Mouse (Mus musculus): Measurements from ENCODE around the gene Nifk.
A peak's percentile ranks its signal among the peaks of the same experiment; 100 is the strongest.

Gene Nifk

DNA sequence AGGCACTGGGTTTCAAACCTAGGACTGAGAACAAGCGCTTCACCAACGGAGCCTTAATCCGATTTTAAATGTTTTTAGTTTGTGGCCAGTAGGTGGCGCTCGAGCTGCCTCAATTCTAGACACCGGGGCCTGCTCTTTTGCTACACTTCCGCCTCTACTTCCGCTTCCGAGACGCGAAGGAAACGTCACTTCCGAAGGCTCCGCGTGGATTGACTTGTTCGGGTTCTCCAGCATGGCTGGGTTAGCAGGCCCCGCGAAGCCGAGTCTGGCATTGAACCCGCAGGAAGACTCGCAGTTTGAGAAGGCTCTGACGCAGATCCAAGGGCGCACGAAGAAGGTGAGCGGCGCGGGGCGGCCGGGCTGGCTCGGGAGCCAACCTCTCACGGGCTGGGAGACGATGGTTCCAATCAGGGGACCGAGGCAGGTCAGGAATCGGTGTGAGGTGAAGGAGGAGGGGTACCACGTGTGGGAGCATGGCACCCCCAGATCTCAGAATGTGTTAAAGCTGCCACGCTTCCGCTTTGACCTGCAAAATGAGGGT lies at the start of gene Nifk:
Nifk (plus strand) TSS at position 179 of the 541 bp plus-strand sequence.
- DNase-seq = peak; percentile 92

DNA sequence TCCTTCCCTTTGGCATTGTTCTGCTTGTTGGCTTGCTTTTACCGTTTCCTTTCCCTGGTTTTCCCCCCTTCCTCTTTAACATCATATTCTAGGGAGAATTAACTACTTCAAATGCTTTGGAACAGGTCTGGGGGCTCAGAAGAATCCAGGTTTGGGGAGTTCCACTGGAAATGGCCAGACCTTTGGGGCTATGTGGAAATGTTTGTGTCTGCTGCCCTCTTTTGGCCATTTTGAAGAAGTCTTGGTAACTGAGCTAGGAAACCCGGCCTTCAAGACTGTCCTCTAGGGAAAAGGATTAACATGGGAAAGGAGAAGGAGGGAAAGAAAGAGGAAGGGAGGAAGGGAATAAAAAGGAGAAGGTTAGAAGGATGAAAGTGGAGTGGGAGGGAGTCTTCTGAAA lies 46.5 kb upstream of the Nifk start:
- DNase-seq = no peak

- no peak for DNase-seq
Observed at GRCm38 (mm10) chr1:118292291-118292690, 29.3 kb upstream of the Nifk start.

- DNase-seq = no peak
Observed at GRCm38 (mm10) chr1:118294192-118294591, 27.4 kb upstream of the Nifk start.

GRCm38 (mm10) chr1:118294826-118295225 lies 26.8 kb upstream of the Nifk start:
- DNase-seq = no peak

DNA sequence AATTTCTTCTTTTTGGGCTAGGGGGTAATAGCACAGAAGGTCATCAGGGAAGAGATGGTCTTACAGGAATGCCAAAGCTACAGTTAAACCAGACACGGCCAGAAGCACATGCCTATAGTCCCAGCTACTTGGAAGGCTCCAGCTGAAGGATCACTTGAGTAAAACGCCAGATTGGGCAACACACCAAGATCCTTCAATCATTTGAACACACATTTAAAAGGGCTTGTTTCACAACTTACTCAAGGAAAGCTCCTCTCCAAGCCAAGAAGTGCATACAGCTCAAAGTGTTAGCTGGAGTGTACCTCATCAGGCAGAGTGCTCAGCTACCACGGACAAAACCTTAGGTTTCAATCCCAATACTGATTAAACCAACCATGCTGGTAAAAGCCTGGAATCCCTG lies 25.0 kb upstream of the Nifk start:
- DNase-seq = no peak

- no peak for DNase-seq
Observed at GRCm38 (mm10) chr1:118297719-118298118, 23.9 kb upstream of the Nifk start.

- DNase-seq = peak; percentile 92
Observed at GRCm38 (mm10) chr1:118310780-118311621, 10.6 kb upstream of the Nifk start.

- DNase-seq = no peak
Observed at GRCm38 (mm10) chr1:118311622-118312326, 9.9 kb upstream of the Nifk start, which contains the start of gene Tsn. TSS of gene Tsn (minus strand) at chr1:118311739.

- peak; percentile 70 for DNase-seq
Observed at GRCm38 (mm10) chr1:118320696-118321095, 943 bp upstream of the Nifk start.

GRCm38 (mm10) chr1:118334749-118335713 lies 13.4 kb downstream of the Nifk start:
- DNase-seq = no peak

- DNase-seq = no peak
Observed at GRCm38 (mm10) chr1:118335847-118336246, 14.2 kb downstream of the Nifk start.

GRCm38 (mm10) chr1:118337921-118338320 lies 16.3 kb downstream of the Nifk start:
- DNase-seq = no peak

GRCm38 (mm10) chr1:118343649-118344435 lies 22.2 kb downstream of the Nifk start:
- no peak for DNase-seq

DNA sequence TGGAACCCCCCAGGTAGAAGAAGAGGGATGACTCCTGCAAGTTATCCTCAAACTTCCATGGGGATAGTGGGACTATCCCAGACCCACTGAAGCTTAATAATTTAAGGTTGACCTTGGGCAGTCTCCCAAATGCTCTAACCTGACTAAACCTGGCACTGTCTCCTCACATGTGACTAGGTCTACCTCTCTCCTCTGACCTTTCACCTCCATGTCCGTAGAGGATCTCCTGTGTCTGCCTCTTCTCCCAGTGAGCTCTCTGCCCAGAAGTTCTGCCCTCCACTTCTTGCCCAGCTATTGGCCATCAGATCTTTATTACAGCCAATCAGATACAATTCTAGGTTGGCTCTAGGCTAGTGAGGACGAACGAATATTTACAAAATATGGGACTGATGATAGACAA lies 28.3 kb downstream of the Nifk start:
- no peak for DNase-seq

DNA sequence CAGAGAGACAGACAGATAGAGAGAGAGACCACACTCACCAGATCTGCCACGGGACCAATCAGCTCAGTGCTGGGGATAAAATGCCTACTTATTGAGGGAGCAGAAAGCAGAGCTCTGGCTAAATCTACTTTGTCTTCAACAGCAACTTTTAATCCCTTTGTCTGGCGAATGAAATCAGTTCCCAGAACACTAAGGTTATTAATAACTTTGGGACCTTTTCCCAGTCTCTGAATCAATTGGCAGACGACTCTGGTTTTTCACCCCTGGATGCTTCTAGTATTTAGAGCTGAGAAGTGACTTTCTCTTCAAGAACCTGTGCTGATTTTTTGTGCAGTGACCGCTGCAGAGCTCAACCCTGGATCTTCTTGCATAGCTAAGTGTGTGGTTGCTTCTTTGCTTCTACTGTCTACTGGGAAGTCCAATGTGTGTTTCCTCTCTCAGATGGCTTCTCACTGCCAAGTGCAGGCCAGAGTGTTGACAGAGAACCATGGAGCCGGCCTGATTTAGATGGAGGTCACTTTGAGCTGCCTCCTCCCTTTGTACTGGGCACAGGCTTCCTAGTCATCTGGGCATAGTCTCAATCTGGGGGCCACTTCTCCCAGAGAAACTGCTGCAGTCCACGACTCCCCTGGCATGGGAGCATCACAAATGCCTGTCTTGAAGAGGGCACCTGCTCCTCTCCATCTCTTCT lies 37.6 kb downstream of the Nifk start:
- no peak for DNase-seq

- DNase-seq = peak; percentile 10
Observed at GRCm38 (mm10) chr1:118367970-118368369, 46.3 kb downstream of the Nifk start.

- DNase-seq = no peak
Observed at GRCm38 (mm10) chr1:118368721-118369461, 47.3 kb downstream of the Nifk start.

DNA sequence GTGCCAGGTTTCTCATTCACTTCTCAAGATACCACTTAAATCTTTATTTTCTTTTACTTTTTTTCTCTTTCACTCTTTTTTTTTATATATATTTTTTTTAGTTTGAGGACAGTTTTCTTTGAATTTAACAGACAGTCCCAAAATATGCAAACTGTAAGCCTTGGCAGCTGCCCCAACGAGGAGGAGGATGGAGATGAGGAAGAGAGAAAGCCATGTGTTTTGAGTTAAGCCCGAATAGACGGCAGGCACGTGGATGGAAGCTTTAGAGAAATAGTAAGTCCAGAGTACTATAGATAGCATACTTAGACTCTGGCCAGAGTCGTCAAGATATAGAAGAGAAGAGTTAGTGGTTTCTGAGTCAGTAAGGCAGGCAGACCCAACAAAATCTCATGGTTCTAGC lies 56.1 kb downstream of the Nifk start:
- DNase-seq = no peak

DNA sequence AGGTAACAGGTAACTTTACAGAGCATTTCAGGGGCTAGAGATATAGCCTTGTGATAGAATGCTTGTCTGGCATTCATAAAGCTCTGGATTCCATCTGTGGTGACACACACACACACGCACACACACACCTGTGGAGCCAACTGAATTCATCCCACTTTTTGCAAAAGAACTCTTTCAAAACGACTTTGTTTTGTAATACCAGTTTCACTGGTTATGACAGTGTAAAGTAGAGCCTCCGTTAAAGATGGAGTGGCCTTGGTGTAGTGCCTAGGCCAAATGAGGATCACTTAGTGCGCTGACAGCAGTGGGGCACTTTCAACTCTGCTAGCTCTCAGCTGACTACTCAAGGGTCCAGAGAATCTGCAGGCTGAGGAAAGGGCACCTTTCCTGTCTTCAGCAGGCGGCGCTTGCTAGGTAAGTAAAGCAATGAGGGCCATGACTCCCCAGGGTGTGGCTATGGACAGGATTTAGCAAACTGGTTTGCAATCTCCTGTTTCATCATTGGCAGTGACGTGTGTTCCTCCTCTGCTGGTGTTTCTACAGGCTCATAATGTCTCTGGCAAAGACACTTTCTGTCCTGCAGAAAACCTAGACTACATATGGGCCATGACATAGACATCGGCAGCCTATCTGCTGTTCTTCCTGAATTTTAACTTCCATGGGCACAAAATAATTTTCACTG lies 58.6 kb downstream of the Nifk start:
- no peak for DNase-seq
